Mouse (Mus musculus): ENCODE data around the gene Arpc5l.

GRCm38 (mm10) chr2:38956062-38956461, 49.1 kb upstream of the Arpc5l start:
- TF ChIP-seq CTCF (IDR thresholded peaks at IDR 0.05; ENCODE audit: insufficient read depth, low read depth, low read length) (no peak), POLR2A (IDR thresholded peaks at IDR 0.05; ENCODE audit: insufficient read depth, low read depth, low read length) (no peak)
